Mouse (Mus musculus) bone marrow, adult 2 months (tissue): ENCODE data around the gene Chid1. TPM values are rescaled to one million over a fixed set of nuclear protein-coding genes. Genes with fewer than 3 reads are reported as not detected.
A peak's percentile ranks its signal among the peaks of the same experiment; 100 is the strongest.

Source experiments
- H3K27ac ChIP-seq: fragments of 200-500 bp; 2 replicates; pipeline ENCODE4 v1.5.1; 2012; ENCODE audit warnings: low read depth, mild to moderate bottlenecking, control low read depth, inconsistent platforms, low read length; ENCODE audit not compliant: control insufficient read depth, poor library complexity, insufficient read depth
- H3K4me1 ChIP-seq: fragments of 200-500 bp; 2 replicates; pipeline ENCODE4 v1.6.1; 2011; ENCODE audit warnings: low read length; ENCODE audit not compliant: control insufficient read depth, insufficient read depth
- H3K4me3 ChIP-seq: fragments of 200-500 bp; replicated peaks from 2 replicates; pipeline ENCODE3; 2011; ENCODE audit warnings: mild to moderate bottlenecking, low read depth, low read length, control low read depth; ENCODE audit not compliant: control insufficient read depth
- CTCF ChIP-seq: fragments of 200-500 bp; IDR thresholded peaks from 2 replicates; pipeline ENCODE4 v1.5.1; 2011; ENCODE audit warnings: low read length, control low read depth; ENCODE audit not compliant: control insufficient read depth, insufficient read depth
- POLR2A ChIP-seq: fragments of 200-500 bp; IDR thresholded peaks from 2 replicates; pipeline ENCODE4 v1.6.1; 2011; ENCODE audit warnings: low read depth, mild to moderate bottlenecking, control low read depth, low read length, borderline replicate concordance; ENCODE audit not compliant: control insufficient read depth
- WGBS: fragments of 180-500 bp; shearing (Covaris S2); methylation state at CpG from one replicate; pipeline ENCODE4 v1.1.7; 2018; 5-methylcytosine and 5-hydroxymethylcytosine counted together
- polyA plus RNA-seq: library from polyadenylated mRNA; stranded (reverse); fragments of >200 nt; gene quantifications from 2 replicates; pipeline ENCODE4 v1.2.4, GENCODE M21; 2011; ENCODE audit warnings: low replicate concordance; ENCODE audit not compliant: missing spikeins, insufficient read depth, insufficient read length

Gene Chid1
- polyA plus RNA-seq, 1 experiment: 10.9 TPM

DNA sequence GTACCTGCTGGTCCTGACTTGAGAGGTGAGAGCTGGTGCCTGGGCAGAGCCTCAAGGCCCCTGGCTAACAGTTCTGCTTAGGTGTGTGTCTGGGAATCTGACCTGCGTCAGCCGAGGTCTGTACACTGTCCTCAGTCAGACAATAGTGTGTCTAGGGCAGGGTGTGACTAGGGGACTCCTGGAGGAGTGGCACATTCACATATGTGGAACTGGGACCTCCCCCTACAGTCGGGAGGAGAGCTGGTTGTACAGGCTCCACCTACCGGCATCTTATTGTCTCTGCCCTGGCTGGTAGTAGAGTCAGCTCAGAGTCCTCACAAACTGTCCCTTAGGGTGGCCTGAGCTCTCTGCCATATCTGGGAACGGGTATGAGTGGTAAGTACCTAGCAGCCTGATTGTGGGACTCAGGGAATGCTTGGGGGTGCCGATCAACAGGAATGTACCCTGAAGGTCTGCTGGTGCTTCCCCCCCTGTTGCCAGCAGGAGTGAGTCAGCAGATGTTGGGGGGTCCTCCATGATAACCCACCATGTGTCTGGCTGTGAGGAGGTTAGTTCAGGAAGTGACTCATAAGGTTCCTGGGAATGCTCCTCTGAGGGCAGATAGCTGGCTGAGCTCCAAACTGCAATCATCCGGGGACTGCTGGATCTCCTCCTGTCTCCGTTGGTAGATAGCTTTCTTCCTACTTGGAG lies 71.0 kb downstream of the Chid1 start:
- Histone ChIP-seq H3K4me1 (peaks cover 10% of the 10 kb centered on the region), H3K27ac (peak overlapping the region; percentile 81), H3K4me3 (peak overlapping the region; percentile 100)
- TF ChIP-seq POLR2A: no peak
- TF ChIP-seq CTCF: peak; percentile 29; the same call in 1 of the 2 replicates
- 5% methylated on average over 8 of the region's 8 CpGs for WGBS

DNA sequence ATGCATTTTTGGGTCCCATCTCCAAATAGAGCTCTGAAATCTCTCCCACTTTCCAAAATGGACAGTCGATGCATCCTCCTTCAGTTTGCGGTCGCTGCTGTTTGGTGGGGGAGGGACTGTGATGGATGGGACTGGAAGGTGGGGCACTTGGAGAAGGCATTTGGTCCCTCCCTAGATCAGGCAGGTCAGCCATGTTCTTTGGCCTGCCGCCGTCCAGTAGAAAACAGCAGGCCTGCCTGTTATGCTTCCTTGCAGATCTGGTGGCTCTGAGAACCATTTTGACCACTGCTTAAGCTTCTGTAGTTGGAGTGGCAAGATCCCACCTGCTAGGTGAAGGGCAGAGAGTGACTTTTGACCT lies 71.5 kb downstream of the Chid1 start:
- TF ChIP-seq CTCF: no peak
- no peak for TF ChIP-seq POLR2A
- peak overlapping the region; percentile 81 for H3K27ac ChIP-seq
- peak overlapping the region; percentile 100 for H3K4me3 ChIP-seq
- 43% methylated on average over 5 of the region's 5 CpGs for WGBS
- H3K4me1 ChIP-seq: peaks cover 9% of the 10 kb centered on the region

DNA sequence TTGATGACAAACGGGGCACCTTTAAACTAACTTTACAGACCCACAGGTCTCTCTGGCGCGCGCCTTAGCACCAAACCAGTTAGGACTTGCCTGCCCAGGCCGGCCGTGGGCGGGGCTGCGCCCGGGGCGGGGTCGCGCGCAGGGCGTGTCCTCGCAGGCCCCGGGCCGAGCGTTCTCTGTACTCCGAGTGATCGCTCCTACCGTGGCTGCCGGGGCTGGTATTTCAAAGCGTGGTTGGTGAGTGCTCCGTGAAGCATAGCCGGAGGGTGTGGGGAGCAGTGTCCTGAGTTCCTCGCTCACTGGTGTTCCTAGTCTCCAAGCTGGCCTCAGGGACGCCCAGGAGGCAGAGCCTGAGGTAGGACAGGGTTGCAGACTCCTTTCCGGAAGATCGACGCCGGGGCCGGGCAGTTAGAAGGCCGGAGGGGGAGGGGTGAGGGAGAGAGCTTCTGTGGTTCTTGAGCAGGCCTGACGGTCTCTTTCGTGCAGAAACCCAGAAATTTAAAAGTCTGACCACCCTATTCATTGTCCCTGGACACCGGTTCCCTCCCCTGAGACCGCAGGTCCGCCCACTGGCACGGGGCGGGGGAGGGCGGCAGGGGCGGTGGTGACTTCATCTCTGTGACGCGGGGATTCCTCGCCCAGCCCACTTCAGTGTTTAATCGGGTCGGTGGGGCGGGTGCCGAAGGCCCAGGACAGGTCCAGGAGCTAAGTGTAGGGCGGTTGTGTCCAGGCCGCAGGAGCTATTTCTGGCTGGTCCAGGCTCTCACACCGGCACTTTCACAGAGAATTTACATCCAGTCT lies 72.2 kb downstream of the Chid1 start, which contains the start of gene Cd151:
TSS of gene Cd151 (plus strand) at position 163 of the 801 bp plus-strand sequence.
- WGBS: 1% methylated on average over 52 of the region's 52 CpGs
- Histone ChIP-seq H3K4me1 (peaks cover 9% of the 10 kb centered on the region), H3K4me3 (peak within 1 kb of the TSS; percentile 100), H3K27ac (peak within 1 kb of the TSS; percentile 81)
- TF ChIP-seq POLR2A (peak; percentile 71), CTCF (no peak; the same call in 1 of the 2 replicates)

- 70% methylated on average over 10 of the region's 10 CpGs for WGBS
- H3K27ac ChIP-seq: peak overlapping the region; percentile 81
- peaks cover 9% of the 10 kb centered on the region for H3K4me1 ChIP-seq
- TF ChIP-seq CTCF (no peak), POLR2A (no peak)
- H3K4me3 ChIP-seq: peak overlapping the region; percentile 38
Measured at GRCm38 (mm10) chr7:141466607-141467148, 73.0 kb downstream of the Chid1 start.

DNA sequence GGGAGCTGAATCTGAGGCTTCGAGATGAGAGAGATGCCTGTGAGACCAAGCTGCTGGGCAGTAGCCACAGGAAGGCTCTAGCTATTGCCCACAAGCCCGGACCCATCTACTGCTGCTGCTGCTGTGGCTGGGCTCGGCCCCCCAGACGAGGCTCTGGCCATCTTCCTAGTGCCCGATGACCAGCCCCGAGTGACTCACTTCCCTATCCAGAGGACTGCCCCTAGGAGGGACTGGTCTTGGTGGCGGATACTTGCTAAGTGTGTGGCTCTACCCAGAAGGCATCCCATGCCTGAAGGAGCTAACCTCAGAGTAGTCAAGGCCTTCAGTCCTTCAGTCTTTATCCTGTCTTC lies 73.6 kb downstream of the Chid1 start:
- TF ChIP-seq CTCF (no peak), POLR2A (no peak)
- 60% methylated on average over 7 of the region's 7 CpGs for WGBS
- Histone ChIP-seq H3K4me1 (peaks cover 9% of the 10 kb centered on the region), H3K4me3 (no peak overlapping the region), H3K27ac (no peak overlapping the region)

GRCm38 (mm10) chr7:141465388-141466044 lies 74.1 kb downstream of the Chid1 start:
- WGBS: 49% methylated on average over 10 of the region's 10 CpGs
- Histone ChIP-seq H3K4me1 (peaks cover 9% of the 10 kb centered on the region), H3K27ac (no peak overlapping the region), H3K4me3 (no peak overlapping the region)
- no peak; the same call in 1 of the 2 replicates for TF ChIP-seq POLR2A
- no peak for TF ChIP-seq CTCF

DNA sequence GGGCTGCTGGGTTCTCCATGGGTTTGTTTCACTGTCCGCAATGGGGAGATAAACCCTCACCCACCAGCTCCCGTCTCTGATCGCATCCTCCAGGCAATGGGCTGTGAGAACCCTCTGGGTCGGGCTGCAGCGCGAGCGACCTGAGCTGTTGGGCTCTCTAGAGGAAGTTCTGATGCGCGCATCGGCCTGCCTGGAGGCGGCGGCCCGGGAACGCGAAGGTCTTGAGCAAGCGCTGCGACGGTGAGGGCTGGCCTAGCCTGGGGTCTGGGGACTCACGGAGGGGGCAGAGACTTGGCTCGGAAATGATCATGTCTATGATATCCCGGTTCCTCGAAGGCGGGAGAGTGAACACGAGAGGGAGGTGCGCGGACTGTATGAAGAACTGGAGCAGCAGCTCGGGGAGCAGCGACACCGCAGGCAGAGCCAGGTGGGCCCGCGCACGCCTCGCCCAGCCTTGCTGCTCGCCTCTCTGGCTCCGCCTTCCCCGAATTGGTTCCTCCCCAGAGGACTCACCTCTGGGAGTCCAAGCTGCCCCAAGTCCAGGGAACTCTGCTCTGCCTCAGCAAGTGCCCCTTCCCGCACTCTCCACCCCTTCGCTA lies 75.0 kb downstream of the Chid1 start:
- WGBS: 16% methylated on average over 38 of the region's 38 CpGs

More for the DNA sequence above, 75.0 kb downstream of the Chid1 start:
- Histone ChIP-seq H3K27ac (no peak overlapping the region), H3K4me3 (no peak overlapping the region), H3K4me1 (peaks cover 9% of the 10 kb centered on the region)
- TF ChIP-seq POLR2A (no peak; the same call in 1 of the 2 replicates), CTCF (no peak)
